Mouse (Mus musculus): ENCODE data around the gene 1700025G04Rik.

Gene 1700025G04Rik

DNA sequence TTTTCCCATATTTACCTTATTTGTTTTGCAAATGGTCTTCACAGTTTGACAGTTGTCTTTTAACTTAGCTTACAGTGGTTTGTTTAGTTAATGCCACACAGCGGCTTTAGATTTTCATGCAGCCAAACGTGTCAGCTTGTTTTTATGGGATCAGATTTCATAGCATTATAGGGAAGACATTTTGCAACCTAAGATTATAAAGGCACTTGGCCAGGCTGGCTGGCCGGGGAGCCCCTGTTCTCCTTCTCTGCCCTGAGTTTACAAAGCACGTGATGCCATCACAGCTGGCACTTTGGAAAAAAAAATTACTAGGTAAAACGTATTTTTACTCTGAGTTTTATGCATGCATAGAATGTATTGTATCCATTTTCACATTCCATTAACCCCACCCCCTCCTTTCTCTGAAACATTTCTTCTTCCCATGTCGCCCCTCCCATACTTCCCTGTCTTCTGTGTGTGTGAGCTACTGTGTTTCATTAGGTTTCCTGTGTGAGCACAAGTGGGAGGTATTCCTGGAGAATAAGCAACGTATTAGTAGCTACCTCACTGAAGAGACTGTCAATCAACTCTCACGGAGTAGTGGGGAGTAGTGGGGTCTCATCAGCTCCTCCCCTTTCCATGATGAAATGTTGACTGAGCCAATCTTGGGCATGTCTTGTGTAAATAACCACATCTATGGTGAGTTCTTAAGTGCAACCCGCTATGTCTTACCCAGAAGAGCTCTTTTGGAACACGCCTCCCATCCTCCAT is 93.8 kb downstream of the 1700025G04Rik start:
- DNase-seq (ENCODE audit: low spot score in 2 of 2): no peak

DNA sequence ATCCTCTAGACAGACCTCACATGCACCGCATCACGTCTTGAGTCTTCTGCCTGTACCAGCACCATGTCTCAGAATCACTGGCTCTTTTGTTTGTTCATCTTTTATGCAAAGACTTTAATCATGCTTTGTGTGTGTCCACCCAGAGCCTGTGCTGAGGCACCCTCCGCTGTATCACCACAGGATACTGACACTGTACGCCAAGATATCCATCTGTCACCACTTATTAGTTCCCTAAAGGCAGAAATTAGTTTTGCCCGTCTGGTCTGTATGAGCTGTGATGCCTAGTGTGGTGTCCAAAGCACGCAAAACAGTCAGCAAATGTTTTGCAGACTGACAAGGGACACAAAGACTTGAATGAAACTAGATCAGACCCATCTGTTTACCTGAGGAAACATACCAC is 95.7 kb downstream of the 1700025G04Rik start:
- DNase-seq (ENCODE audit: low spot score in 2 of 2): no peak

DNA sequence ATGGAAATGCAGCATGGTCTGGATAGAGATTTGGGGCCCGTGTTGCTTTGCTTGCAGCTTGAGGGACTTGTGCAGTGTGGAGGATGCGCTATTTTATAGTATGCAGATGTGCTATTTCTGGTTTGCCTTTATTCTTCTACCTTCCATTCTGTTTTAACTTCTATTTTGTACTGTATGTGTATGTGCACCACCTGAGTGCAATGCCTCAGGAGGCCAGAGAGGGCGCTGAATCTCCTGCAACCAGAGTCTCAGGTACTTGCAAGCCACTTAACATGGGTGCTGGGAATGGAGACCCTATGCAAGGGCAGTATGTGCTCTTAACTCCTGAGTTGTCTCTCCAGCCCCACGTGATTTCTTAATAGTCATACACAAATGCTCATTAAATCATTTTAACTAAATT is 98.4 kb downstream of the 1700025G04Rik start:
- DNase-seq (ENCODE audit: low spot score in 2 of 2): no peak

DNA sequence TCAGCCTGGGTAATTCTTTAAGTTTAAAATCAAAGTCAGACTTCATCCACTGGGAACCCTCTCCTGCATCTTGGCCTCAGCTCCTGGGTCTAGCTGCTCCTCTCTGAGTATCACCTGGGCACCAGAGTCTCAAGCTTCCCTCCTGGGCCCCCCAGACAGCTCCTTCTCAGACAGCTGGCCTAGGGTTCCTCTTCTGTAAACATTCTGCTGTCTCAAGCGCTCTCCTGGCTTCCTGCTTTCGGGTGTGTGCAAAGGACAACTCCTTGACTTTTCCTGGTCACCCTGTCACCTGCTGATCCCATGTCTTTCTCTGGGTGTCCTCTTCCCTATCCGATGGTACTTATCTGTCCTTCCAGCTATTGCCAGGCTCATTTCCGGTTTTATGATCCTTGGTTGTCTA is 99.3 kb downstream of the 1700025G04Rik start:
- no peak for DNase-seq (ENCODE audit: low spot score in 2 of 2)

DNA sequence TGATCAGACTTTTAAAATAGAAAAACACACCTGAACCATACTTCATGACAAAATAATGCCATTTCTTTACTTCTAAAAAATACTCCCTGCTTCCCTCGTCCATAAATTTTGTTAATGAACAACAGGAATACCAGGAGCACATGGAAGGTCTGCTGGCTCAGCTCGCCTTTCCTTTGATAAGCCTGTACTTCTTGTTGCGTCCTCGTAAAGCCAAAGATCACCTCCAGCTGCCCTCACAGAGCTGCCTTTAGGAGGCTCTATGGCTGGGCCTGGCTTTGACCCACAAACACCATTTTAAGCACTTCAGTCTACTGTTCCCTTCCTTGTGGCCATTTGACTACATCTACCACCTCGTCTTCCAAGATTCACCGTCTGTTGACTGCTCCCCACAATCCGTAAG is 101.2 kb downstream of the 1700025G04Rik start:
- DNase-seq (ENCODE audit: low spot score in 2 of 2): no peak

DNA sequence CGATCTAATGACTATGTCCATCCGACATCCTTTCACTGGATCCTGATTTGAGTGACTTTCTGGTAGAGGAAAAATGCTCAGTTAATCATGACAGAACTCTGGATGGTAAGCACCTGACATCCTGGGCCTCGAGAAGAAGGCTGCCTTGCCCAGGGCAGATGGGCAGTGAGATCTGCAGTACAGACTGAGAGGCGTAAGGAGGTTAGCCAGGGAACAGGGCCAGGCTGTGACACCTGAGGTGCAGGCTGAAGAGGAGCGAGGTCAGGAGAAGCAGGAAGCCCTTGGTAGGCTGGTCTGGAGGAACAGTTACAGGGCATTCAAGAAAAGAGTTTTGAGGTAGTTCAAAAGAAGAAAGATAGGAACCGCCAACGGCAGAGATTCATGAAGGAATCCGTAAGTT is 101.9 kb downstream of the 1700025G04Rik start:
- no peak for DNase-seq (ENCODE audit: low spot score in 2 of 2)

DNA sequence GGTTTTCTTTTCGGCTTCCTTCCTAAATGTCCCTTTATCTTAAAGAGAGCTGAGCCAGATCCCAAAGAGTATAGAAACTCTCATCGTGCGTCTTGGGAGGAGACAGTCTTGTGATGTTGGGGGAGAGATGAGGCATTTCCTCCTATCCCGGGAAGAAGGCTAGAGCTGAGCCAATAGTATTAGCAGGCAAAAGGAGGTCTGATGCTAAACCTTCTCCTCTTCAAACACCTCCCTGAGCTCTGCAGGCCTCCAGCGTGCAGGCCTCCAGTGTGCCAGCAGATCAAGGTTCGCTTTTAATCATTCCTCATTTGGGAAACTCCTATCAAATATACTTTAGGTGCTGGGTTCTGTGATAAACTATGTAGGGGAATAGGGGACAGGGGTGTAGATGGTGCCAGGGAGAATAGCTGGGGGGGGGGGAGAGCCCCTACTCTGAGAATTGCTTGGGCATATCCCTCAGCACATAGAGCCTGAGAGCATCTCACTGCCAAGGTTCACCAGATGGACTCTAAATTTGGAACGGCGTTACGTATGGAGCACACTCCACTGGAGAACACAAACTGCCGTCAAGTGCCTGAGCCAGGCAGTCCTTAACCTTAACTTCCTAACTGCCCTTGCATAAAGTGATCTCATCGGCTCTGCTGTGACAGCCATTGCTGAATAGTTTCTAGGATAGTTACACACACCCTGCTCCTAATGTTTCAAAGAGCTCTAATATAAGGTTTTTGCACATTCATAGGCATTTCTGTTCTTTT is 103.7 kb downstream of the 1700025G04Rik start:
- no peak for DNase-seq (ENCODE audit: low spot score in 2 of 2)

DNA sequence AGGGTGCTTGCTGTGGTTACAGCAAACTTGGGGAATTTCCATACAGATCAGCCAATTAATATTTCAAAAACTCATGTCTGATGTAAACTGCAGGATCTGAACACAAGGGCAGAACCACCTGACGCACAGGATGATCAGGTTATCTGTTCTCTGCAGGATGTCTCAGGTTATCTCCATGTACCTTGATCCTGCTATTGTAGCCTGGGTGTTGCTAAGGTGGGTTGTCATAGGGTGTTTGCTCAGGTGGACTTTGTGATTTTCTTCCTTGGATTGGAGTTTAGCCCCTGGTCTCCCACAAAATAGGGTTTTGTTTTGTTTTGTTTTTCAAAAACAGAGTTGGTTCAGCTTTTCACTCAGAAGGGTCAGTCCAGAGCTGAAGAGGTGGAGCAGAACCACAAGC is 104.9 kb downstream of the 1700025G04Rik start:
- no peak for DNase-seq (ENCODE audit: low spot score in 2 of 2)

DNA sequence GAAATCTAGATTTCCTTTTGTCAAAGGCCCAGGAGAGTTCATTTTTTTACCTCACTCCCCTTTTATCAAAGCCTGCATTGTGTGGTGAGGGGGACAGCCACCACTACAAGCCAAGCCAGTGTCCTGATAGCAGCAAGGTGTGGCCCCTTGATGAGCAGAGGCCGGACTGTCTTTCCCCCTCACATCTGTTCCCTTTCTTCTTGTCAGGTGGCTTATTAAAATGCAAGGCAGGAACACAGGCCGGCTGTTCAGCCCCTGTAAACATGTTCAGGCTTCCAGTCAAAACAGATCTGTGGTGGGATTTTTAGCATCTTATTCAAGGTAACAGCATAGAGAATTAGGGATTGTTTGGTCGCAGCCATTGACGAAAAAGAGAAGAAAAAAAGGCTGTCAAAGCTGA is 105.9 kb downstream of the 1700025G04Rik start:
- no peak for DNase-seq (ENCODE audit: low spot score in 2 of 2)

DNA sequence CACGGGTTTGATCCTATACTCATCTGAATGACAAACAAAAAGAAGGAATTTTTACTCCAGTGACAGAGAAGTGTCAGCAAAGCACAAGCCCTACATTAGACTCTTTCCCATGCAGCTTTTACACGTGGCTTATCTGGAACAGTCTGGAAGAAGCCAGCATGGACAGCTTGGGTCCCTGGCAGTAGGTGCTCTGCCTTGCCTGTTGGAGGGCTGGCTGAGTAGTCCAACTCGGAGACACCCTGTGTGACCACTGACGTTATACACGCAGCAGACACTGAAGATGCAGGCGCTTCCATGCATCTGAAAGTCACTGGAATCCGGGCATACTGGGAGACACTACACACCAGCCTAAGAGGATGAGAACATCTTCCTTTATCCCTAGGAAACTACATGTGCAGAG is 109.4 kb downstream of the 1700025G04Rik start:
- DNase-seq (ENCODE audit: low spot score in 2 of 2): no peak

DNA sequence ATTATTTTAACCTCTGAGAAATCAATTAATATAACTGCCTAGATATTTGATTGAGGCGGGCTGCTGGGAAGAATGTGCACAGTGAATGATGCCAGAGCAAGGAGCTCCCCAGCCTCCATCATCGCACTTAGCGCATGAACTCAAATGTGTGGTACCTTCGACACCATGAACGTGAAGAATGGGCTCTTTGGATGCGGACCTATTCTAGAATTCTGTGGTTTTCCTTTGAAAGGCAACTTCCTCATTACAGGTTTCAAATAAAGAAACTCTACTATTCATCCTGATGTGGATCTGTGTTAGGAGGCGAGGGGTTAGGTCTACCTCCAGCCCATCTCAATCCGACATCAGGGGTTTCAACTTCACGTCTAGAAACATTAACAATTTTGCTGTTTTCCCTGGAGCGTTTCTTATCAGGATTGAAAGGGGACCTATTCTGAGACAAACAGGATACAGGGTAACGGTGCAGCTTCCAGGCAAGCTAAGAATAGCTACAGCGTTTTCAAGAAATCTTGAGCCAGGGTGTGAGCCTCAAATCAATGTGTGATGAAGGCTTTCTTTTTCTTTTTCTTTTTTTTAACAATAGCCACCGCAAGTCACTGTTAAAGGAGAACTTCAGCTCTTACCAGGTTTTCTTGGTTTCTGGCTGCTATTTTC is 110.0 kb downstream of the 1700025G04Rik start:
- DNase-seq (ENCODE audit: low spot score in 2 of 2): no peak

DNA sequence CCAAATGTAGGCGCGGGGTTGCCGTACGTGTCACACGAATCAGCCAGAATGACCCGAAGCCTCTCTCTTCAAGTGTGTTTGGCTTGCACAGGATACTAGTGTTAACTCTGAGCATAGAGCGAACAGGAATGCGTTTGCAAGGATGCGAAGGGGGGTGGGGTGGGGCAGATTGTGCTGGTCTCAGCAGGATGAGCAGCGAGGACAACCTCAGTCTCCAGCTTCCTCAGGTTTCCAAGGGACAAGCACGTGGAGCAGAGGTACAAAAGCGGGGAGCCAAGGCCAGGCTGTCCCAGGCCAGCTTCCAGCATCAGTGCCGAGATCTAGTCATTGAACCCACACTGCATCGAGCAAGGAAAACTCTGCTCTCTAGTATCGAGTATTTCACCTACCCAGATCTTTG is 111.2 kb downstream of the 1700025G04Rik start:
- no peak for DNase-seq (ENCODE audit: low spot score in 2 of 2)

DNA sequence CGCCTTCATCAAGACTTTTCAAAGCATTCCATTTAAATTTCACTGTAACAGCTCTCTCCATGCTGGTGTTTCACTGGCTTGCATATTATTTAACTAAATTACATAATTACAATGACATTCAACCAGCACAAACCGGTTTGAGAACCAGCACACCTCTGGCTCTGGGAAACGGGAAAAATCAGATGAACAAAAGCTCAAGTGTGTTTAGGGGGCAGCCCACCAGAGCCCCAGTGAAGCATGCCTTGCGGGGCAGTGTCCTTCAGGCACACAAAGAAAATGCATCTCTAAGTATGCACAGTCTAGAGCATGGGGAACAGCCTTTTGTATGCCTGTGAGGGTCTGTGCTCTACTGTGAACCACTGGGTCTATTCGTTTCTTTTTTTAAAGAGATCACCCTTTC is 112.3 kb downstream of the 1700025G04Rik start:
- no peak for DNase-seq (ENCODE audit: low spot score in 2 of 2)

DNA sequence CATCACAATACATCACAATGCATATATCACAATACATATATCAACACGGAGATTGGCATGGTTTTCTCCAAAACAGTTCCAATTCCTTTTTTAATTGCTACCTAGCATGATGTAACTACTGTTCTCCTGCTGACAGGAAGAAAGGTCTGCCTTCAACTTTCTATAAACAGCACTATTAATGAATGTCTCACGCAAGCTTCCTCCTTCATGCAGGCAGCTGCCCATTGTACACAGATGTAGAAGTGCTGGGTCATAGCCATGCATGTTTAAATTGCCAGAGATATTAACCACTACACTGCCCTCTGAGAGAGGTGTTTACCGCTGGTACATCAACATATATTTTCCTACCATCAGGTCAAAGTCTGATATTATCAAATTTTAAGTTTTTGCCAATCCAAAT is 113.1 kb downstream of the 1700025G04Rik start:
- DNase-seq (ENCODE audit: low spot score in 2 of 2): no peak

DNA sequence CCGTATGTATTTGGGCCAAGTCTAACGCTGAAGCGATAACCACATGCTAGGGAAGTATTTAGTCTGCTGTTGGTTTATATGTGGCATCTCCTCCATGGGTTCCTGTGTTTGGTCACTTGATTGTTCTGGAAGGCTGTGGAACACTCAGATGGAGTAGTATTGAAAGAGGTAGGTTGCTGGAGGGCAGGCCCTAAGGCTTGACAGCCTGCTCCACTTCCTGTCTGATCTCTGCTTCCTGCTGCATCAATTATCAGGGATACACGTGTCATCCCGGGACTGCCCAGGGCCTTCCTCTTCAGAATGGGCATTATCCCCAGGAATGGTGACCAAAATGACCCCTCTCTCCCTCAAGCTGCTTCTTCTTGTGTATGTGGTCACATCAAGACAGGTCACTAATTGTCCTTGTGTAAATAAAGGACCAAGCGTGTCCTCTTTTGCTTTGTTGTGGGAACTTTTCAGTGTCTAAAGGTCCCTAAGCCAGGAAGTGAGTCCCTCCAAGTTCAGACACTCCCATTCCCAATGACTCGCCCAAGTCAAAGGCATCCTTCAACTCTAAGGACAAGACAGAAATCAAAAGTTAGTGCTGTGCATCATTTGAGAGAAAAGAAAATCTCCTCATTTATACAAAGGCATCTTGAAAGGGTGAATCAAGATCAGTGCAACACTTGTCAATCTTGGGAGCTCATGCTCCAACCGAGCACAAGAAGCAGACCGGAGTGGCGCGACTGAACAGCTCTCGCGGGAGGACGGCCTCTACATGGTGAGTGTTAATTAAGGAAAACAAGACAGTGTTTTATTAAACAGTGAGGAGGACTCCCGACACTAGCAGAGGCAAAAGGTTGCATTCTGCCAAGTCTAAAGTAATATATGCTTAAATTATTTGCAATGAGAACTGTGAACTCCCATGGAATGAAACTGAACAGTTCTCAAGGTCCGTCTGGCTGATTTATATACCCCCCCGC is 114.2 kb downstream of the 1700025G04Rik start:
- DNase-seq (ENCODE audit: low spot score in 2 of 2): no peak

DNA sequence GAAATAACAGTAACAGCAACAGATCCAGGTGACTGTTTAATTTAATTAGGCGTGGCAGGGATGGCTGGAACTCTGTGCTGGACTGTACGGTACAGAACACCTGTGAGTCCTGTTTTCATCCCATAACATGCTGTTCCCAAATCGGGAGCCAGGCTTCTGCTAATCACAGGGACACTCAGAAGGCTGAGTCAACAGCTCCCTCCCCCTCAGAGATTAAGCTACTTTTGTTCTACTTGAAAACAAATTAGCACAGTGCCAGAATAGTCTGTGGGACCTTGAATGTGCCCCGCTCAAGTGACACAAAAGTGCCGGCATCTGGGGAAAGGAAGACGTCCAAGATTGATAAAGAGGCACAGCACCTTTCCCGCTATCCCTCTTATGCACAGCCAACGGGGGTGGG is 115.0 kb downstream of the 1700025G04Rik start:
- DNase-seq (ENCODE audit: low spot score in 2 of 2): no peak

DNA sequence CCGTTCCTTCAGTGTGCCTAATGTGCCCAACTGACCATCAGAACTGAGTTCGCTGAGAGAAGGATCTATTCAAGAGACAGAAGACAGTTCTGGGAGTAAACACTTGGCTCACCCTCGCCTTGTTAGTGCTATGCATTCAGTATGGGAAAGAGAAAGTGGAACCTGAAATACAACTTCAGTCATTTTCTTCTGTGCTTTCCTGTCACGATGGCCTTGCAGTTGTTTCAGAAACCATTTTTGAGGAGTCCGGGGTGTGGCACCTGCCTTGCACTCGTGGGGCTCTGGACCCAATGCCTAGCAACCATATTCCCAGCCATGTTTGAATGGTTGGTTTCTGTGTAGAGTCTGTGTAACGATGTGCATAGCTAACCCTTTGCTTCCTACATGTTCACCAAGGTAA is 115.5 kb downstream of the 1700025G04Rik start:
- no peak for DNase-seq (ENCODE audit: low spot score in 2 of 2)

DNA sequence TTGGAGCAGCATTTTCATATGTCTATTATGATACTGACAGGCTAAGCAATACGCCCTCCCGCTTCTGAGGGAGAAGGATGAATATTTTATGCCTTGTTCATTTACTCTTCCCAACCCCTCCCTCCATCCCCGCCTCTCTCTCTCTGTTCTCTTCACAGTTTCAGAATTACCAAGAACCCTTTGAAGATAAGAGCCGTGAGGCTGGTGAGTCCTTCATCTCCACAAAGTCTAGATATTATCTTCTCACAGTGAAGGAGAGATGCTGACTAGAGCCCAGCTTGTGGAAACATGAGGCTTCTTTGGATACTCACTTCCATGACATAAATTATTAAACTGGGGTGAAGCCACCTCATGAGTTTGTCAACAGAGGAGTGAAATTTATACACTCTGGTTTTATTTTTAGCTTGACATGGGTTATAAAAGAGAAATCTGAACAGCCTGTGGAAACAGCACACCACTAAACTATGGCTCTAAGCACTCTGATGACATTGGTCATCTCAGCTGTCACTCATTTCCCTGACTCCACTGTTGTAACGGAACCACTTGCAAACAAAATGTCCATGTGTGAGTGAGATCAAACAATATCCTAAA is 116.7 kb downstream of the 1700025G04Rik start:
- no peak for DNase-seq (ENCODE audit: low spot score in 2 of 2)

DNA sequence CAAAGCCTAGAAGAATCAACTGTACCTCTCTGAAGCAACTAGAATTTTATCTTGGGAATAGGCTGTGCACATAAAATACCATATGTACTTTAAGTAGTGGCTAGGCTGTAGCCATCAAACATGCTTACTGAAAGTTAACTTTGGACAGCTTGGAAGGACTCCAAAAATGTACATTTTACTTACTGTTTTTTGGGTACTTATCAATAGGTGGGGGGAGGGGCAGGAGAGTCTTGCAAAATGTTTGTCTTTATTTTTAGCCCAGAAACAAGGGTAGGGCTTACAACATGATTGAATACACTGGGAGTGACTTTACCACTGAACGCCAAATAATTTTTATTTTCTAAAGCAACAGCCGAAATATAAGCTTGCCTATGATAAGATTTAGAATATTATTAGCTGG is 118.3 kb downstream of the 1700025G04Rik start:
- DNase-seq (ENCODE audit: low spot score in 2 of 2): no peak

DNA sequence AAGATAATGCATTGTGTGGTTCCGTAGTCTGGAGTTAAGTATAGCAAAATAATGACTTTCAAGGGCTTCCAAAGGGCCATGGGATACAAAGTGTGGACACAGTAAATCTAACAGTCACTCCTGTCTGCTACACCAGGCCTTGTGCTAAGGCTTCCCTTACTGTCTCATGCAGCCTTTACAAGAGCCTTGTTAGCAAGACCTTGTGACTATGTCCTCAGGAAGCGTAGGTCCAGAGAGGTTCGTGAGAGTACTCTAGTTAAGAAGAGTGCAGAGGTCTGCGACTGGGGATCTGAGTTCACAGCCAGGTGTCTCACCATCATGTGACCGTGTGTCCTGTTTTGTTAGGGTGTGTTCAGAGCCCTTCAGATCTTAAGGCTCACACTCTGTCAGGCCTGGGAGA is 121.8 kb downstream of the 1700025G04Rik start:
- DNase-seq (ENCODE audit: low spot score in 2 of 2): no peak

DNA sequence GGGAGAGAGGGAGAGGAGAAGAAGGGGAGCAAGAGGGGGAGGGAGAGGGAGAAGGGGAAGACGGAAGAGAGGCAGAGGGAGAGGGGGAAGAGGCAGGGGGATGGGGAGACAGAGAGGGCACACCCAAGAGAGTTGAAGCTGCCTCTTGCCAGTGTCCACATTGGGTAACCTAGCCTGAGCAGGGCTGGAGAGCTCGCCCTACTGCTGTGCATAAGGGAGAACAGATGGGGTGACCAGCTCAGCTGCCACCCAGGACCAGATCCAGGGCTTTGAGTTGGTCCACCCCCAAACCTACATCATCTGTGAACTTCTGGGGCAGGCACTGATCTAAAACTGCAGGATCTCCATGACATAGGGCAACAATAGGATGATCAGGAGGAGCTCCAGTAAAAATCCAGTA is 125.1 kb downstream of the 1700025G04Rik start:
- no peak for DNase-seq (ENCODE audit: low spot score in 2 of 2)

All from left cerebral cortex, adult 9 months (tissue).